Mouse (Mus musculus): ENCODE measurements at regions not wholly inside any gene's neighbourhood (a gene's known extent, or its start where the extent isn't known, plus 50 kb on each side); places are given as distances from the start of the nearest gene placed in this dataset.

- Histone ChIP-seq H3K36me3 (ENCODE audit: control insufficient read depth, insufficient read depth) (no peaks in the 10 kb centered on the region), H3K27me3 (replicated peaks; ENCODE audit: control insufficient read depth, insufficient read depth, low read length) (no peaks in the 10 kb centered on the region), H3K4me1 (replicated peaks; ENCODE audit: control insufficient read depth, insufficient read depth, low read length) (no peaks in the 10 kb centered on the region), H3K9me3 (ENCODE audit: control insufficient read depth) (no peaks in the 10 kb centered on the region), H3K27ac (ENCODE audit: low read depth, low read length) (no peak overlapping the region), H3K9ac (ENCODE audit: low read depth, low read length) (no peak overlapping the region), H3K4me3 (ENCODE audit: low read depth, low read length) (no peak overlapping the region), H3K4me2 (replicated peaks; ENCODE audit: low read depth) (no peak overlapping the region)
- WGBS, result 80% methylated on average over 10 of the region's 10 CpGs
- no peak for ATAC-seq
- TF ChIP-seq CTCF (IDR thresholded peaks at IDR 0.05; ENCODE audit: low read depth), result no peak
Observed at GRCm38 (mm10) chr10:99840179-99840876, 80.9 kb upstream of the Csl start.

- no peak for ATAC-seq
- H3K27ac ChIP-seq (ENCODE audit: low read depth, low read length), result no peak overlapping the region
Observed at GRCm38 (mm10) chr10:99836835-99837412, 77.5 kb upstream of the Csl start.

GRCm38 (mm10) chr10:99834905-99835633 is 75.6 kb upstream of the Csl start:
- no peak for ATAC-seq
- TF ChIP-seq CTCF (IDR thresholded peaks at IDR 0.05; ENCODE audit: low read depth), result no peak
- Histone ChIP-seq H3K9me3 (ENCODE audit: control insufficient read depth) (no peaks in the 10 kb centered on the region), H3K4me3 (ENCODE audit: low read depth, low read length) (no peak overlapping the region), H3K4me2 (replicated peaks; ENCODE audit: low read depth) (no peak overlapping the region), H3K4me1 (replicated peaks; ENCODE audit: control insufficient read depth, insufficient read depth, low read length) (no peaks in the 10 kb centered on the region), H3K36me3 (ENCODE audit: control insufficient read depth, insufficient read depth) (no peaks in the 10 kb centered on the region), H3K9ac (ENCODE audit: low read depth, low read length) (no peak overlapping the region), H3K27me3 (replicated peaks; ENCODE audit: control insufficient read depth, insufficient read depth, low read length) (no peaks in the 10 kb centered on the region), H3K27ac (ENCODE audit: low read depth, low read length) (no peak overlapping the region)
- 58% methylated on average over 4 of the region's 4 CpGs for WGBS

More at GRCm38 (mm10) chr10:99836835-99837412, 77.5 kb upstream of the Csl start:
- no peak overlapping the region for H3K9ac ChIP-seq (ENCODE audit: low read depth, low read length)
- peak; percentile 37; the same call in 1 of the 2 replicates for TF ChIP-seq CTCF (IDR thresholded peaks at IDR 0.05; ENCODE audit: low read depth)
- no peaks in the 10 kb centered on the region for H3K9me3 ChIP-seq (ENCODE audit: control insufficient read depth)
- no peaks in the 10 kb centered on the region for H3K27me3 ChIP-seq (replicated peaks; ENCODE audit: control insufficient read depth, insufficient read depth, low read length)
- no peak overlapping the region for H3K4me2 ChIP-seq (replicated peaks; ENCODE audit: low read depth)
- H3K36me3 ChIP-seq (ENCODE audit: control insufficient read depth, insufficient read depth), result no peaks in the 10 kb centered on the region
- no peaks in the 10 kb centered on the region for H3K4me1 ChIP-seq (replicated peaks; ENCODE audit: control insufficient read depth, insufficient read depth, low read length)
- WGBS, result 80% methylated on average over 5 of the region's 5 CpGs
- no peak overlapping the region for H3K4me3 ChIP-seq (ENCODE audit: low read depth, low read length)

GRCm38 (mm10) chr10:99829974-99830373 is 70.5 kb upstream of the Csl start:
- no peak for ATAC-seq
- Histone ChIP-seq H3K9ac (ENCODE audit: low read depth, low read length) (no peak overlapping the region), H3K9me3 (ENCODE audit: control insufficient read depth) (no peaks in the 10 kb centered on the region), H3K4me2 (replicated peaks; ENCODE audit: low read depth) (no peak overlapping the region), H3K36me3 (ENCODE audit: control insufficient read depth, insufficient read depth) (no peaks in the 10 kb centered on the region), H3K4me1 (replicated peaks; ENCODE audit: control insufficient read depth, insufficient read depth, low read length) (no peaks in the 10 kb centered on the region), H3K27me3 (replicated peaks; ENCODE audit: control insufficient read depth, insufficient read depth, low read length) (no peaks in the 10 kb centered on the region), H3K4me3 (ENCODE audit: low read depth, low read length) (no peak overlapping the region), H3K27ac (ENCODE audit: low read depth, low read length) (no peak overlapping the region)
- TF ChIP-seq CTCF (IDR thresholded peaks at IDR 0.05; ENCODE audit: low read depth), result no peak
- 70% methylated on average over 3 of the region's 3 CpGs for WGBS

GRCm38 (mm10) chr10:99827476-99827875 is 68.0 kb upstream of the Csl start:
- no peak overlapping the region for H3K4me2 ChIP-seq (replicated peaks; ENCODE audit: low read depth)
- TF ChIP-seq CTCF (IDR thresholded peaks at IDR 0.05; ENCODE audit: low read depth), result no peak
- no peak overlapping the region for H3K27ac ChIP-seq (ENCODE audit: low read depth, low read length)
- H3K9ac ChIP-seq (ENCODE audit: low read depth, low read length), result no peak overlapping the region
- WGBS, result 86% methylated on average over 4 of the region's 4 CpGs
- no peaks in the 10 kb centered on the region for H3K36me3 ChIP-seq (ENCODE audit: control insufficient read depth, insufficient read depth)
- H3K27me3 ChIP-seq (replicated peaks; ENCODE audit: control insufficient read depth, insufficient read depth, low read length), result no peaks in the 10 kb centered on the region
- H3K9me3 ChIP-seq (ENCODE audit: control insufficient read depth), result no peaks in the 10 kb centered on the region
- H3K4me1 ChIP-seq (replicated peaks; ENCODE audit: control insufficient read depth, insufficient read depth, low read length), result no peaks in the 10 kb centered on the region
- no peak for ATAC-seq
- H3K4me3 ChIP-seq (ENCODE audit: low read depth, low read length), result no peak overlapping the region

- no peak overlapping the region for H3K4me2 ChIP-seq (replicated peaks; ENCODE audit: low read depth)
Observed at GRCm38 (mm10) chr10:99825881-99826280, 66.4 kb upstream of the Csl start.

More at GRCm38 (mm10) chr10:99825881-99826280, 66.4 kb upstream of the Csl start:
- ATAC-seq, result no peak
- no peaks in the 10 kb centered on the region for H3K9me3 ChIP-seq (ENCODE audit: control insufficient read depth)
- no peaks in the 10 kb centered on the region for H3K36me3 ChIP-seq (ENCODE audit: control insufficient read depth, insufficient read depth)
- WGBS, result 89% methylated on average over 4 of the region's 4 CpGs
- no peak overlapping the region for H3K9ac ChIP-seq (ENCODE audit: low read depth, low read length)
- no peak overlapping the region for H3K4me3 ChIP-seq (ENCODE audit: low read depth, low read length)
- H3K4me1 ChIP-seq (replicated peaks; ENCODE audit: control insufficient read depth, insufficient read depth, low read length), result no peaks in the 10 kb centered on the region
- no peak for TF ChIP-seq CTCF (IDR thresholded peaks at IDR 0.05; ENCODE audit: low read depth)
- H3K27me3 ChIP-seq (replicated peaks; ENCODE audit: control insufficient read depth, insufficient read depth, low read length), result no peaks in the 10 kb centered on the region
- H3K27ac ChIP-seq (ENCODE audit: low read depth, low read length), result no peak overlapping the region
